Mouse (Mus musculus) skeletal muscle tissue, postnatal 0 days (tissue): ENCODE measurements around the gene Olfr204. TPM values are rescaled to one million over a fixed set of nuclear protein-coding genes. Genes with fewer than 3 reads are reported as not detected.

Experiments used
- polyA plus RNA-seq: library from polyadenylated mRNA; unstranded; fragments of >200 nt; fragmentation: Nextera tagmentation; extraction: Ambion mirVana; gene quantifications from 2 replicates; pipeline ENCODE4 v1.2.1, GENCODE M21; 2015

Gene Olfr204
- polyA plus RNA-seq, result not detected in 2 replicates

GRCm38 (mm10) chr16:59318148-59318547, at the start of gene Olfr204:
Olfr204 (minus strand) TSS chr16:59318248.

GRCm38 (mm10) chr16:59363893-59364292, 45.8 kb upstream of the Olfr204 start, which contains the start of gene Olfr209:
Olfr209 (minus strand) TSS chr16:59363993.

GRCm38 (mm10) chr16:59349146-59349545, 31.1 kb upstream of the Olfr204 start, which contains the start of gene Olfr206:
Olfr206 (minus strand) TSS chr16:59349246.

GRCm38 (mm10) chr16:59331038-59331437, 13.0 kb upstream of the Olfr204 start, which contains the start of gene Olfr205:
Olfr205 (minus strand) TSS chr16:59331138.

GRCm38 (mm10) chr16:59298581-59298980, 19.5 kb downstream of the Olfr204 start, which contains the start of gene Olfr203:
Olfr203 (plus strand) TSS chr16:59298881.

GRCm38 (mm10) chr16:59286693-59287092, 31.4 kb downstream of the Olfr204 start, which contains the start of gene Olfr202:
Olfr202 (minus strand) TSS chr16:59286793.

GRCm38 (mm10) chr16:59272532-59272931, 45.5 kb downstream of the Olfr204 start, which contains the start of gene Olfr201:
Olfr201 (minus strand) TSS chr16:59272632.

Other genes starting within 250 kb of the Olfr204 start
- not detected in 2 replicates for gene Olfr190, start 240.2 kb downstream of the Olfr204 start, polyA plus RNA-seq
- not detected in 2 replicates for gene Olfr191, start 228.4 kb downstream of the Olfr204 start, polyA plus RNA-seq
- gene Olfr193, start 206.4 kb downstream of the Olfr204 start, polyA plus RNA-seq, result not detected in 2 replicates
- gene Olfr194, start 197.2 kb downstream of the Olfr204 start, polyA plus RNA-seq, result not detected in 2 replicates
- gene Olfr195, start 171.2 kb downstream of the Olfr204 start, polyA plus RNA-seq, result not detected in 2 replicates
- gene Olfr196, start 147.8 kb downstream of the Olfr204 start, polyA plus RNA-seq, result not detected in 2 replicates
- not detected in 2 replicates for gene Olfr198, start 114.7 kb downstream of the Olfr204 start, polyA plus RNA-seq
- not detected in 2 replicates for gene Olfr199, start 98.5 kb downstream of the Olfr204 start, polyA plus RNA-seq
- gene Olfr201, start 45.6 kb downstream of the Olfr204 start, polyA plus RNA-seq, result not detected in 2 replicates
- not detected in 2 replicates for gene Olfr202, start 31.5 kb downstream of the Olfr204 start, polyA plus RNA-seq
- gene Olfr203, start 19.4 kb downstream of the Olfr204 start, polyA plus RNA-seq, result not detected in 2 replicates
- gene Olfr205, start 12.9 kb upstream of the Olfr204 start, polyA plus RNA-seq, result not detected in 2 replicates
- not detected in 2 replicates for gene Olfr206, start 31.0 kb upstream of the Olfr204 start, polyA plus RNA-seq
- not detected in 2 replicates for gene Olfr209, start 45.7 kb upstream of the Olfr204 start, polyA plus RNA-seq
- gene Gabrr3, start 89.1 kb upstream of the Olfr204 start, polyA plus RNA-seq, result 0.03 TPM in 1 of 2 replicates, not detected in the other
- 12.6 and 13.5 TPM in 2 replicates for gene Riox2, start 153.5 kb upstream of the Olfr204 start, polyA plus RNA-seq